Mouse (Mus musculus): ENCODE measurements around the gene Cldn20.

Cldn20 gene

DNA sequence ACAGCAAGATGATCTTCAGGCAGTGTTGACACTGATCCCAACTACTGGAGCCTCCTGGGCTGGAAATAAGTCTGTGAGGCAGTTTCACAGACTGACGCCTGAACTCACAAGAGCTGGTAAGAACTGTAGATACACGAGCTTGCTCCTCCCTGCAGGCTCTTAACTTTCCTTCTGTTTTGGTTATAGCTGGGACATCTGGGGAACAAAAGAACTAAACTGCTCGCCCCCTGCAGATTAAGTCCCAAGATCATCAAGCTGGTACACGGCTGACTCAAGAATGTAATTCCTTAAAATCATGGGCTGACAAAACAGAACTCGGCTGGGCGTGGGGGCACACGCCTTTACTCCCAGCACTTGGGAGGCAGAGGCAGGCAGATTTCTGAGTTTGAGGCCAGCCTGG, 1.8 kb upstream of the Cldn20 start:
- no peak for DNase-seq

DNA sequence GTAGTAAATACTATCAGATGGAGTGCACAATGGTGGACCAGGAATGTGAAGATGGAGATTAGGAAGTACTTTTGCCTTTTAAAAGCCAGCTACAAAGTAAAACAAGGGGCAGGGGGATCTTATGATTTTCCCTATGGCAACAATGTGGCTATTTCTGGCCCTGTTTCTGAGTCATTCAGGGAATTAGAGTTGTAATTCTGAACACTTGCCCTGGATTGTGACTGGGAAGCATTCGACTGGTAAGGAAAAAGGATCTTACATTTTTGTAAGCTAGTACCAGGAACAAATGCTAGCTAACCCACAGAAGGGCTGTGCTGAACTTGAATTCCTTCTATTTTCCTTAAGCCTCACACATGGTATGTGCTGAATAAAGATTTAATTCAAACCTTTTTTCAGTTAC, 713 bp upstream of the Cldn20 start:
- no peak for DNase-seq

DNA sequence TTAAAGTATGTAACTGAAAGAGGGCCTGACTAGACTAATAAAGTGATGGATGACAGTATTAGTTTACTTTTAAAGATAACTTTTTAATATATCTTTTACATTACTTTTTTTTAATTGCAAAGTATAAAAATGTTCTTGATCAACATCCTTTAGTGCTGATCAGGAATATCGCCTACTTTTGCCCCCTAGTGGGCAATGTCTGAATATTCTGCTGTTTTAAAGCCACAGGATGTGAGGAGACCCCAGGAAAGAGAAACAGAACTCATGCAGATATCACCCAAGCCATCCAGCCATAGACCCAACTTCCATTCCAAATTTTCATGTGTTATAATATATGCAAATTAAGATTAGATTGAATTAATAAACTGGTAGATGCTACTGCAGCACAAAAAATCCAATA, 1.1 kb downstream of the Cldn20 start:
- no peak for DNase-seq

DNA sequence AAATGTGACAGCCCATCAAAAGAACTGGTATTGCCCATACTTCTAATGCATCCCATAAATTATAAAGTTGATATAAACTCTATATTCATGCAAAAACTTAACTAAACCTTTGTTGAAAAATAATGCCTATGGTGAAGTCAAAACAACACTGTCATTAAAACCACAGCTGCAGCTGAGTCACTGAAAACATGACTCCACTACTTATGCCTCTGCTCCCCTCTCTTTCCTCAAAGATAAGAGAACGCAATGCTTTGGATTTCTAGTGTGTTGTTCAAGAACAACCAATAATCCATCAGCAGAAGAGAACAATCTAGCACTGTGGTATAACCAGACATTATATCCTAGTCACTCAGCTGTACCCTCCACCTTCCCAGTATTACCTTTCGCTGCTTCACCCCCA, 8.0 kb downstream of the Cldn20 start:
- no peak for DNase-seq

DNA sequence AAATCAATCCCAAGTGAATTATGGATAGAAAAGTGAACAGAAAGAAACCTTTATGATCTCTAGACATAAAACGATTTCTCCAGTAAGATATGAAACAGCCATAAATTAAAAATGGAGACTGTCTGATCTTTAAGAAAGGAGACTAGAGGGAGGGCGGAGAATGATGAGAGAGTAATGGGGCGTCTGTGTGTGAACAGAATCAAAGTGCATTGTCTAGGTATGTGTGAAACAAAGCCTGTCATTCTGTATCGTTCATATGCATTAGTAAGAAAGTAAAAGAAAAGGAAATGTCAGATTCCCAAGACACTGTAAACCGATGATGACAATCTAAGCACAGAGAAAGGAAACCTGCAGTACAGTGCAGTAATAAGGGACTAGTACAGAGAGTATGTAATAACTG, 8.7 kb downstream of the Cldn20 start:
- DNase-seq: no peak

DNA sequence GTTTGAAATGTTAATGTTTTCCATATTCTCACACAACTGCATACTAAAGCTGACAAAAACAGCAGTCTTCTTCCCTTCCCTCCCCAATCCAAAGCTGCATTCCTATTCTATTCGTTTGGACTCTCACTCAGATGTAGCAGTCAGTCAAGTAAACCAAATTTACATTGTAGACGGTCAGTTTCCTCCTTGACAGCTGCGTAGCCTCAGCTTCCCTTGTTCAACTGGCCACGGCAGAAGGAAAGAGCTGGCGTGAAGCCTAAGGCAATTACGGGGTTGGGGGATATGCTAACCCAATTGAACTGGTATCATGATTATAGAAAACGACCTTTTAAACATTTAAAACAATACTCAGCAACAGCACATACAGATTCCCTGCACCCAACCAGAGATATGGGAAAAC, 15.4 kb downstream of the Cldn20 start:
- DNase-seq: no peak

DNA sequence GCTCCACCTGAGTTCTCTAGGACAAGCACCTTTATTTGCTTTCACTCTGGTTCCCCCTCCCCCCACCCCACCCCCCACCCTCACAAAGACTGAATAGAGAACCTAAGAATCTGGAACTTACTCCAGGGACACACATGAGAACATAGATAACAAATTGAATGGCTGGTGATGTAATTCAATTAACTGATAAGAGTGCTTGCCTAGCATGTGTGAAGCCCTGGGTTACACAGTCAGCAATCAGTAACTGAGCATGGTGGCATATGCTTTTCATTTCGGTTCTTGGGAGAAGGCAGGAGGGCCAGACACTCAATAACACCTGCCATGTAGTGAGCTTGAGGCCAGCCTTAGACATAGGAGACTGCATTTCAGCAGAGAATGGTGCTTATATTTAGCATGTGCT, 23.9 kb downstream of the Cldn20 start:
- no peak for DNase-seq

DNA sequence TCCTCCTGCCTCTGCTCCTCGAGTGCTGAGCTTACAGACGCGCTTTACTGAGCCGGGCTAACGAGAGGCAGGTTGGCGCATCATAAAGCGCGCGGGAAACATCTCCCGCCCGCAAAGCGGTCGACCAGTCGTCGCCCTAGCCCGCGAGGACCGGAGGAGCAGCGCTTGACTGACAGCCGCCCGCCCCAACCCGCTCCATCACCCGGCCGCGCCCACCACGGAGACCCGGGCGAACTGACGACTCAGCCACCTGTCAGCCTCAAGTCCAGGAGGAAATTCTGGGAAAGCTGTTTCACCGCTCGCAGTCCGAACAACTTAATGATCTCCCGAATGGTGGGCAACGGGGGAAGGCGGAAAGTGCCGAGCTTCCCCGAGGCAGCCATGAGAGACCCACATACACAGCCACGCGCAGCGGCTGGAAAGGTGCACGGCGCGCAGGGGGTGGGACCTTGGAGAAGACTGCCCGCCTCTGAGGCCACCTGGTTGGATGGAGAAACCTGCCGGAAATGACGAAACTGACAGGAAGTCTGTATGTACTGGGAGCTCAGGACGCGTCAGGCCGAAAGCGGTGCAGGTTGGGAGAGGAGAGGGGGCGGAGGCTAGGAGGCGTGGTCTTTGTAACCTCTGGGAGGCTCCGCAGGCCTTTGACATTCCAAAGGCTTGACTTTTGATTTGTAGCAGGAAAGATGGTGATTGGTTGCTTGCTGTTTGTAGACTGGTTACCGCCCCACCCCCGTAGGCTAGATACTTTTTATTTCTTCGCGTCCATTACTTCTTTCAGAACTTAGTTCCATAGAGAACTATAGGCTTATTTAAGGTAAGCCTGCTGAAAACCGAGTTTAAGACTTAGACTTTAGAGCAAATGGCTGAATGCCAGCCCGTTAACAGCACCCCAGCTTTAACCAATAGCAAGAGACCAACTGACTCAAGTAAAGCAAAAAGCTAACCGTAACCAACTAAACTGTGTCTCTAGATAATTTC, 25.3 kb downstream of the Cldn20 start, which contains the start of gene Tfb1m:
TSS of gene Tfb1m (minus strand) at position 451 of the 981 bp plus-strand sequence.
- peak; percentile 99 for DNase-seq

DNA sequence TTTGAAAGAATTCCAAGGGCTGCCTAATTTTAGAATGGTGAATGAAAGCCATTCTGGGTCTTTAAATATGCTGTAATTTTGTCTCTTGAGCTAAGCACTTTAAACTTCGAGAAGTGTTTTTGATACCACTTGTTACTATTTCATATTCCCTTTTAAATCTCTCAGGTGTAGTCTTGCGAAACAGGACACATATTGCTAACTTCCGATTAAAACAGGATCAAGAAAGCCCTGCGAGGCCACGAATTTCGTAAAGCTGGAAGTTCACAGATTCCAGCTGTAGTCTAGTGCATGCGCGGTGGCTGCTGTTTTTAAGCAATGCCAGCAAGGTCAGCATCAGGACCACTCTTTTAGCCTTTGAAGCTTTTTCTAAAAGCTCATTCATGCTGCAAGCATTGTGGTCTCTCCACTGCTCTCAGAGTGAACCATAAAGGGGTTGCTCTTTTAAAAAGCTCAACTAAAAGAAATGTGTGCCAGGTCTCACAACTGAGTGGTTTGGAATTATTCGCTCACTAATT, 26.1 kb downstream of the Cldn20 start:
- no peak for DNase-seq

DNA sequence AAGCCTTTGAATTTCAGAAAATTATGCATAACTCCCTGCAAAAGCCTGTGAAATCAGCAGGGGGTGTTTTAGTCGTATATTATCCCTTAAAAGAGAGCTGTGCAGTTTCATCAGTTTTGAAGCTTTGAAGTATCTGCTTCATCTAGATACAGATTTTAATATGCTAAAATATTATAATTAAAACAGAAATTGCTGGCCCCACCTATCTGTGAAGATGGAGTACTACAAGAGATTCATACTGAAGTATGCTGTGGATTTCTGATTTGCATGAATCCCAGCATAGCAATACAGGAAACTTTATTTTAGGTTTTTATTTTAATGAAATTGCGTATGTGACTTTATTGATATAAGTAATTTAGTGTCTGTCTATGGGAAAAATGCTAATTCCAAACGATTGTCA, 28.2 kb downstream of the Cldn20 start:
- DNase-seq: no peak

DNA sequence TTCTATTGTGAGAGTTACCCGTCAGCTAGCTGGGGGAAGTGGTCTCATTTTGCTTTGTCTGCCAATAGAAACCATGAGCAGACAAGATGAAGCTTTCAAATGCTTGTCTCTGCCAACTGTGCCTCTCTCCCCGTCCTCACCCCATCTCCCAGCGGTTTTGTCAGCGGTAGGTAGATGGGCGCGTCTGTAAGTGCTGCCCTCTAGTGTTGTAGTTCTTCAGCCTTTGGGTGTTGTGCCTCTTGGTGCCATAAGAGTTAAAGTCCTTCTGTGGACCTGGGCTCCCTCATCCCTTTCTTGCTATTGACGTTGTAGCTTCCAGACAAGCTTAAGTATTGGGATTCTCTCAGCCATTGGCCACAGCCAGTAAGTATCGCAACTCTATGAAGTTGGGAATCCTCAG, 30.1 kb downstream of the Cldn20 start:
- no peak for DNase-seq

DNA sequence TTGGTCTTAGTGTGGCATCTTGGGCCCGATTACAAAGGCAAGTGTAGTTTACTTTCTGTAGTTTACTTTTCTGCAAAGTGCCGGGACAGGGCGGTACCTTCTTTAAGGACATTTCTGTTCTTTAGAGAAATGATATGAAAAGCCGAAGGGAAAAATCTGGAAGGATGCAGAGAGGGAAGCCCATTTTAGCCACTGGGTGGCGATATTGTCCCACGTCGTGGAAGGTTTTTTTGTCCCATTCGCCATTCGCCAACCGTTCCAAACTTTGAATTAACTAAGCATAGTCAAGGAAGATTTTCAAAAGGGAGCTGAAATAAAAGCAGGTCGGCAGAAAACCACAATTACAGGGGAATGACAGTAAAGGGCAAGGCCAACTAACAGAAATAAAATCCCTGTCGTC, 38.5 kb downstream of the Cldn20 start:
- DNase-seq: peak; percentile 23

Data from layer of hippocampus, adult 9-11 months (tissue).